Mouse (Mus musculus) frontal cortex, adult 2 months (tissue): ENCODE measurements at regions not wholly inside any gene's neighbourhood (a gene's known extent, or its start where the extent isn't known, plus 50 kb on each side); places are given as distances from the start of the nearest gene placed in this dataset.
"Not testable (repeated sequence)": the region's sequence is repeated elsewhere in the genome, so short reads cannot be mapped to it uniquely, and the experiment has no call there.

Source experiments
- DNase-seq, 2 experiments: peaks; one replicate each; pipeline ENCODE4 v3.0.0; 2022; ENCODE audit warnings: low spot score in 1 of 2; ENCODE audit errors: extremely low spot score in 1 of 2

GRCm38 (mm10) chr1:112785135-112785681 is 920.5 kb upstream of the Dsel start:
- DNase-seq: no peak

GRCm38 (mm10) chr1:112779801-112780200 is 915.1 kb upstream of the Dsel start:
- DNase-seq: no peak

GRCm38 (mm10) chr1:112778551-112778950 is 913.8 kb upstream of the Dsel start:
- DNase-seq: no peak

GRCm38 (mm10) chr1:112750643-112751042 is 885.9 kb upstream of the Dsel start:
- not testable (repeated sequence) for DNase-seq

DNA sequence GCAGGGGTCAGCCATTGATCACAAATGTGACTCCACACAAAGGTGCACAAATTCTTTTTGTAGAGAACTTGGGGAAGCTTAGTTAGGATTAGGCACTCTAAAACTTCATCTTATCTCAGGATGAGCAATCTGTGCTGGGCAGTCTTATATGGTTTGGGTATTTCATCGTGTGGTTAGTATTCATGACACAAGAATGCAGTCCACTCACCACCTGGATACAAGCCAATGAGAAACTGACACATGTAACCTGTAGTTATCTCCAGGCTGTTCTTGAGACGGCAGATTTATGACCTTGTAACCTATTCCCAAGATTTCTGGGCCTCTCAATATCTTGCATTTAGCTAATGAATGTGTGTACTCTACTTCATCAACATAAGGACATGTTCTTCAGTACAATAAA is 883.8 kb upstream of the Dsel start:
- DNase-seq: no peak

DNA sequence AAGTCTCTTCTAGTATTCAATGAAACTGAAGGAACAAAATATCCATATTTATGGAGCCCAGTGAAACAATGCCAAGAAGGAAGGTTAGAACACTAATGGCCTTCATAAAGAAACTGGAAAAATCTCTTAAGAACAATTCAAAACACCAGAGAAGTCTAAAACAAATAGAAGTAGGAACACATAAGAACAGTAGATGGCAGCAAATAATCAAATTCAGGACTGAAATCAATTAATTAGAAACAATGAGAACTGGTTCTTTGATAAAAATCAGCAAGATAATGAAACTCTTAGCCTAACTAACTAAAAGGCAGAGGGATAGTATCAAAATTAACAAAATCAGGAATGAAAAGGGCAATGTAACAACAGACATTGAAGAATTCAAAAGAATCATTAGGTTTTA is 839.2 kb upstream of the Dsel start:
- DNase-seq: peak in 1 of 2 experiments; percentile 42

GRCm38 (mm10) chr1:112658960-112659359 is 794.2 kb upstream of the Dsel start:
- DNase-seq: no peak

GRCm38 (mm10) chr1:112638342-112638741 is 773.6 kb upstream of the Dsel start:
- no peak for DNase-seq
